Mouse (Mus musculus): ENCODE measurements around the gene Zcchc3. TPM values are rescaled to one million over a fixed set of nuclear protein-coding genes. Genes with fewer than 3 reads are reported as not detected.

Gene Zcchc3
- polyA plus RNA-seq, 1 experiment from 2014 or later: 58.3 TPM

GRCm38 (mm10) chr2:152372661-152373060, 42.2 kb downstream of the Zcchc3 start:
- Histone ChIP-seq H3K27ac (replicated peaks) (no peak overlapping the region), H3K27me3 (replicated peaks; ENCODE audit: low read depth, poor library complexity, severe bottlenecking) (peaks cover 50% of the 10 kb centered on the region), H3K36me3 (replicated peaks) (no peaks in the 10 kb centered on the region), H3K4me1 (peaks cover 38% of the 10 kb centered on the region), H3K9me3 (no peaks in the 10 kb centered on the region), H3K4me3 (no peak overlapping the region)
- WGBS: 63% methylated on average over 4 of the region's 4 CpGs
- DNase-seq (ENCODE audit: low spot score): no peak

GRCm38 (mm10) chr2:152372104-152372503, 42.7 kb downstream of the Zcchc3 start:
- H3K4me1 ChIP-seq: peaks cover 38% of the 10 kb centered on the region
- no peak overlapping the region for H3K4me3 ChIP-seq
- H3K36me3 ChIP-seq (replicated peaks): no peaks in the 10 kb centered on the region
- peaks cover 44% of the 10 kb centered on the region for H3K27me3 ChIP-seq (replicated peaks; ENCODE audit: low read depth, poor library complexity, severe bottlenecking)
- 87% methylated on average over 7 of the region's 7 CpGs for WGBS
- no peak for DNase-seq (ENCODE audit: low spot score)
- H3K9me3 ChIP-seq: no peaks in the 10 kb centered on the region
- H3K27ac ChIP-seq (replicated peaks): no peak overlapping the region

DNA sequence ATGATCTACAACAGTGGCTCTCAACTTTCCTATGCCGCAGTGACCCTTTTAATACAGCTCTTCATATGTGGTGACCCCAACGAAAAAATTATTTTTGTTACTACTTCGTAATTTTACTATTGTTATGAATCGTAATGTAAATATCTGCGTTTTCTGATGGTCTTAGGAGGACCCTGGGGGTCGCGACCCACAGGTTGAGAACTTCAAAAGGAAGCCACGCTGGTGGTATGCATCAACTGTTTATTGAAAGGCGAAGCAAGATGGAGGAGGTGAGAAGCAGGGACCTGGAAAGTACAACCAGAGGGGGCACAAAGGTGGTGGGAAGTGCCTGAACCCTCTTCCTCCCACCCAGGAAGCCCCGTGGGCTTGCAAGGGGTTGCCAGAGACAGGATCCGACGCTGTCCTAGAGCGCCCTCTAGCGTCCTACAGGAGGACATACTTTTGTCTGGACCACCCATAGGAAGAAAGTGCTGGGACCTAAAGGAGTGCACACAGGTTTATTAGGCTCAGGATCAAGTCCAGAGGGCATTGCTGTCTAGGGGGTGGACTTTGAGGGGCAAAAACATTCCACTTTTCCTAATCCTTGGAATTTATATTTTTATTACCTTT, 46.2 kb downstream of the Zcchc3 start:
- Histone ChIP-seq H3K9me3 (no peaks in the 10 kb centered on the region), H3K36me3 (replicated peaks) (no peaks in the 10 kb centered on the region), H3K4me3 (peak overlapping the region; percentile 11; the same call in 1 of the 2 replicates), H3K27me3 (replicated peaks; ENCODE audit: low read depth, poor library complexity, severe bottlenecking) (peaks cover 10% of the 10 kb centered on the region), H3K4me1 (peaks cover 11% of the 10 kb centered on the region), H3K27ac (replicated peaks) (no peak overlapping the region)
- WGBS: 30% methylated on average over 14 of the region's 14 CpGs
- peak; percentile 72 for DNase-seq (ENCODE audit: low spot score)

- Histone ChIP-seq H3K4me1 (peaks cover 14% of the 10 kb centered on the region), H3K27me3 (replicated peaks; ENCODE audit: low read depth, poor library complexity, severe bottlenecking) (peaks cover 10% of the 10 kb centered on the region), H3K4me3 (no peak overlapping the region), H3K36me3 (replicated peaks) (no peaks in the 10 kb centered on the region), H3K27ac (replicated peaks) (no peak overlapping the region), H3K9me3 (no peaks in the 10 kb centered on the region)
- WGBS: 88% methylated on average over 5 of the region's 5 CpGs
- no peak for DNase-seq (ENCODE audit: low spot score)
Measured at GRCm38 (mm10) chr2:152367917-152368316, 46.9 kb downstream of the Zcchc3 start.

DNA sequence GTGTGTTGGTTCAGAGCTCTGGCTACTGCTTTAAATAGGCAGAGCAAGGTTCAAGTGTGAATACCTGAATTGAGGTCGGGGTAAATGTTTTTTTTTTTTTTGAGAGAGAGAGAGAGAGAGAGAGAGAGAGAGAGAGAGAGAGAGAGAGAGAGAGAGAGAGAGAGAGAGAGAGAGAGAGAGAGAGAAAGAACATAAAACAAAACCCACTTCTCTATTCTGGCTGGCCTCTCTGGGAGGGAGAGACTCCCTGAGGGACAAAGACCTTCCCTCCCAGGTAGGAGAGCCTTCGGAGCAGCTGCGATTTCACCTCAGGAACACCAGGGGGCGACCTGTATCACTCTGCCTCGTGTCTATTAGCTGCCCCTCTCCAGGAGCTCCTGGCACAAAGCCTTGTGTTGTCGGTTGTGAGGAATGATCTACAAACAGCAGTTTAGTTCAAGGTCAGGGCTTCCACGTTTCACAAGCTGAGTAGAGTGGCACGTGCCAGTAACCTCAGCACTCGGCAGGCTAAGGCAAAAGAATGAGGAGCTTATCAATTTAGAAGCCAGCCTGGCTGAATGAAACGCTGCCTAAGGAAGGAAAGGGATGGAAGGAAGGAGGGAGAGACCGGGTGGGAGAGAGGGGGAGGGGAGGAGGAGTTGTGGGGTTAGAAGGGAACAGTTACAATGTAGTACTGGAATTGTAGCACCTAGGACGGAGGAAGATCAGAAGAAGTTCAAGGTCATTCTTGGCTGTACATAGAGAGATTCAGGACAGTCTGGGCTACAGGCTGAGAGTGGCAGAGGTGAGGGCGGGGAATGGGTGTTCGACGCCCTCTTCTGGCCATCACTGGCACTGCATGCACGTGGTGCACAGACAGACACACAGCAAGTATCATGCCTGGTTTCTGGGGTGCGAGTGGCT, 51.3 kb downstream of the Zcchc3 start:
- H3K4me3 ChIP-seq: peak overlapping the region; percentile 44
- H3K27ac ChIP-seq (replicated peaks): peak overlapping the region; percentile 84
- peak; percentile 85 for DNase-seq (ENCODE audit: low spot score)
- WGBS: 13% methylated on average over 17 of the region's 17 CpGs
- no peaks in the 10 kb centered on the region for H3K27me3 ChIP-seq (replicated peaks; ENCODE audit: low read depth, poor library complexity, severe bottlenecking)
- H3K9me3 ChIP-seq: no peaks in the 10 kb centered on the region
- H3K4me1 ChIP-seq: peaks cover 14% of the 10 kb centered on the region
- H3K36me3 ChIP-seq (replicated peaks): no peaks in the 10 kb centered on the region

Other genes with a start within 250 kb of the Zcchc3 start
- gene Csnk2a1, start 188.2 kb downstream of the Zcchc3 start, polyA plus RNA-seq (2016; fragmentation: Nextera tagmentation; extraction: Ambion mirVana): 77.8 and 82.6 TPM in 2 replicates
- gene Tbc1d20, start 121.2 kb downstream of the Zcchc3 start, polyA plus RNA-seq (2016; fragmentation: Nextera tagmentation; extraction: Ambion mirVana): 30.8 and 32.0 TPM in 2 replicates
- gene Rbck1, start 82.4 kb downstream of the Zcchc3 start, polyA plus RNA-seq (2016; fragmentation: Nextera tagmentation; extraction: Ambion mirVana): 96.2 and 98.1 TPM in 2 replicates
- gene Trib3, start 71.0 kb downstream of the Zcchc3 start, polyA plus RNA-seq (2016; fragmentation: Nextera tagmentation; extraction: Ambion mirVana): 2.5 and 3.0 TPM in 2 replicates
- gene Nrsn2, start 38.4 kb downstream of the Zcchc3 start, polyA plus RNA-seq (2016; fragmentation: Nextera tagmentation; extraction: Ambion mirVana): 0.87 and 2.5 TPM in 2 replicates
- 10.6 and 11.5 TPM in 2 replicates for gene Sox12, start 17.0 kb downstream of the Zcchc3 start, polyA plus RNA-seq (2016; fragmentation: Nextera tagmentation; extraction: Ambion mirVana)
- gene 6820408C15Rik, start 560 bp upstream of the Zcchc3 start, polyA plus RNA-seq (2016; fragmentation: Nextera tagmentation; extraction: Ambion mirVana): 0.43 and 0.71 TPM in 2 replicates
- not detected in 2 replicates for gene Defb23, start 49.6 kb upstream of the Zcchc3 start, polyA plus RNA-seq (2016; fragmentation: Nextera tagmentation; extraction: Ambion mirVana)
- not detected in 2 replicates for gene Defb20, start 62.0 kb upstream of the Zcchc3 start, polyA plus RNA-seq (2016; fragmentation: Nextera tagmentation; extraction: Ambion mirVana)
- gene Defb22, start 75.1 kb upstream of the Zcchc3 start, polyA plus RNA-seq (2016; fragmentation: Nextera tagmentation; extraction: Ambion mirVana): not detected in 2 replicates
- gene Defb26, start 96.7 kb upstream of the Zcchc3 start, polyA plus RNA-seq (2016; fragmentation: Nextera tagmentation; extraction: Ambion mirVana): not detected in 2 replicates
- gene Defb28, start 103.2 kb upstream of the Zcchc3 start, polyA plus RNA-seq (2016; fragmentation: Nextera tagmentation; extraction: Ambion mirVana): not detected in 2 replicates
- not detected in 2 replicates for gene Defb29, start 125.1 kb upstream of the Zcchc3 start, polyA plus RNA-seq (2016; fragmentation: Nextera tagmentation; extraction: Ambion mirVana)
- not detected in 2 replicates for gene Gm17416, start 154.3 kb upstream of the Zcchc3 start, polyA plus RNA-seq (2016; fragmentation: Nextera tagmentation; extraction: Ambion mirVana)
- not detected in 2 replicates for gene Defb21, start 157.7 kb upstream of the Zcchc3 start, polyA plus RNA-seq (2016; fragmentation: Nextera tagmentation; extraction: Ambion mirVana)
- not detected in 2 replicates for gene Defb19, start 165.3 kb upstream of the Zcchc3 start, polyA plus RNA-seq (2016; fragmentation: Nextera tagmentation; extraction: Ambion mirVana)
- not detected in 2 replicates for gene Defb45, start 184.4 kb upstream of the Zcchc3 start, polyA plus RNA-seq (2016; fragmentation: Nextera tagmentation; extraction: Ambion mirVana)
- gene Defb36, start 189.3 kb upstream of the Zcchc3 start, polyA plus RNA-seq (2016; fragmentation: Nextera tagmentation; extraction: Ambion mirVana): not detected in 2 replicates
- gene Defb25, start 208.0 kb upstream of the Zcchc3 start, polyA plus RNA-seq (2016; fragmentation: Nextera tagmentation; extraction: Ambion mirVana): 0.70 TPM in 1 of 2 replicates, not detected in the other
- 0.40 and 0.60 TPM in 2 replicates for gene Rem1, start 211.9 kb upstream of the Zcchc3 start, polyA plus RNA-seq (2016; fragmentation: Nextera tagmentation; extraction: Ambion mirVana)

Measured in embryonic facial prominence, embryonic 10.5 days (tissue).